Mouse (Mus musculus) embryonic facial prominence, embryonic 11.5 days (tissue): ENCODE measurements around the gene Krtap5-2. TPM values are rescaled to one million over a fixed set of nuclear protein-coding genes. Genes with fewer than 3 reads are reported as not detected.
"Not testable (repeated sequence)": the region's sequence is repeated elsewhere in the genome, so short reads cannot be mapped to it uniquely, and the experiment has no call there.

Experiments
- ATAC-seq: fragments of 200-750 bp; cut with Nextera tagmentation; replicated peaks from 2 replicates; pipeline ENCODE4 v1.8.0; 2017; ENCODE audit warnings: low read depth; ENCODE audit not compliant: insufficient number of reproducible peaks, low FRiP score, low TSS enrichment
- DNase-seq: peaks from one replicate; pipeline ENCODE4 v3.0.0-alpha.2; 2015; ENCODE audit warnings: low spot score
- H3K27ac ChIP-seq: fragments of 300-500 bp; sonication (generic); replicated peaks from 2 replicates; pipeline ENCODE4 v1.5.1; 2014; ENCODE audit warnings: mild to moderate bottlenecking, low read depth, low read length, control low read depth
- H3K27me3 ChIP-seq: fragments of 300-500 bp; sonication (generic); 2 replicates; pipeline ENCODE4 v1.6.1; 2014; ENCODE audit warnings: mild to moderate bottlenecking, low read length, moderate library complexity, mixed read lengths; ENCODE audit not compliant: control insufficient read depth, insufficient read depth
- H3K36me3 ChIP-seq: fragments of 300-500 bp; sonication (generic); replicated peaks from 2 replicates; pipeline ENCODE4 v1.6.1; 2014; ENCODE audit warnings: low read depth, mild to moderate bottlenecking, low read length, moderate library complexity, mixed read lengths; ENCODE audit not compliant: control insufficient read depth, insufficient read depth
- H3K4me1 ChIP-seq: fragments of 300-500 bp; sonication (generic); 2 replicates; pipeline ENCODE4 v1.6.1; 2014; ENCODE audit warnings: low read length, mixed read lengths; ENCODE audit not compliant: control insufficient read depth, insufficient read depth
- H3K4me2 ChIP-seq: fragments of 300-500 bp; sonication (generic); 2 replicates; pipeline ENCODE4 v1.6.1; 2014; ENCODE audit warnings: low read depth, mild to moderate bottlenecking, control low read depth, low read length, moderate library complexity
- H3K4me3 ChIP-seq: fragments of 300-500 bp; sonication (generic); 2 replicates; pipeline ENCODE4 v1.5.1; 2014; ENCODE audit warnings: low read depth, low read length, control low read depth
- H3K9ac ChIP-seq: fragments of 300-500 bp; sonication (generic); replicated peaks from 2 replicates; pipeline ENCODE4 v1.6.1; 2014; ENCODE audit warnings: mild to moderate bottlenecking, control low read depth, low read length
- H3K9me3 ChIP-seq: fragments of 300-500 bp; sonication (generic); replicated peaks from 2 replicates; pipeline ENCODE4 v1.6.1; 2016; ENCODE audit warnings: mild to moderate bottlenecking, low read length, inconsistent platforms, mixed read lengths; ENCODE audit not compliant: control insufficient read depth
- WGBS: fragments of 180-500 bp; shearing (Covaris S2); extraction: QIAGEN DNeasy Blood & Tissue Kit; methylation state at CpG from one replicate; pipeline ENCODE4 v1.1.7; 2014; 5-methylcytosine and 5-hydroxymethylcytosine counted together
- polyA plus RNA-seq: library from polyadenylated mRNA; unstranded; fragments of >200 nt; fragmentation: Nextera tagmentation; extraction: Ambion mirVana; gene quantifications from 2 replicates; pipeline ENCODE4 v1.2.1, GENCODE M21; 2014

Gene Krtap5-2
- not detected in 2 replicates for polyA plus RNA-seq

DNA sequence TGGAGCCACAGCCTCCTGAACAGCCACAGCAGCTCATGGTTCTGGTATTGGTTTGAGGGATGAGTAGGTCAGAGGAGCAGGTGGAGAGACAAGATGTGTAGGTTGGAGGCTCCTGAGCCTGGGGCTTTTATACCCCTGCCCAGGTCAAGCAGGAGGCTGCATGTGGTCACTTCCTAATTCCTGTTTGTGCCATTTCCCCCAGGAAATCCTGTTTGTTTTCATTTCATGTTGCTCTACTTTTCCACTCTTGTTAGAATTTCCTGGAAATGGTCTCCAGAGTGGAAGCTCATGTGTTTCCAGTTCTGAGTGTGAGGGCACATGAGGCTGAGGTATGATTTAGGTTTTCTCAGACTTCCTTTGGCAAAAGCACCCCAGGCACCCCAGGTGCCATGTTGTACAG is at the start of gene Krtap5-2:
Gene Krtap5-2 (minus strand): TSS at position 101 of the 400 bp plus-strand sequence.
- not testable (repeated sequence) for H3K9me3 ChIP-seq, H3K4me3 ChIP-seq, H3K36me3 ChIP-seq, ATAC-seq, H3K4me1 ChIP-seq, H3K27me3 ChIP-seq, DNase-seq, H3K9ac ChIP-seq, H3K4me2 ChIP-seq, H3K27ac ChIP-seq

- Histone ChIP-seq H3K27ac (no peak overlapping the region), H3K36me3 (no peaks in the 10 kb centered on the region), H3K9me3 (no peaks in the 10 kb centered on the region), H3K4me2 (no peak overlapping the region), H3K4me3 (no peak overlapping the region), H3K9ac (no peak overlapping the region), H3K4me1 (no peaks in the 10 kb centered on the region), H3K27me3 (no peaks in the 10 kb centered on the region)
- DNase-seq: peak; percentile 21
- no peak for ATAC-seq
- WGBS: 39% methylated on average over 2 of the region's 2 CpGs
Measured at GRCm38 (mm10) chr7:142224518-142224917, 48.7 kb upstream of the Krtap5-2 start.

- ATAC-seq, H3K9me3 ChIP-seq, H3K27me3 ChIP-seq, H3K9ac ChIP-seq, H3K36me3 ChIP-seq, H3K27ac ChIP-seq, DNase-seq, H3K4me3 ChIP-seq, H3K4me2 ChIP-seq, H3K4me1 ChIP-seq: not testable (repeated sequence)
- 80% methylated on average over 1 of the region's 1 CpGs for WGBS
Measured at GRCm38 (mm10) chr7:142212136-142212535, 36.3 kb upstream of the Krtap5-2 start.

DNA sequence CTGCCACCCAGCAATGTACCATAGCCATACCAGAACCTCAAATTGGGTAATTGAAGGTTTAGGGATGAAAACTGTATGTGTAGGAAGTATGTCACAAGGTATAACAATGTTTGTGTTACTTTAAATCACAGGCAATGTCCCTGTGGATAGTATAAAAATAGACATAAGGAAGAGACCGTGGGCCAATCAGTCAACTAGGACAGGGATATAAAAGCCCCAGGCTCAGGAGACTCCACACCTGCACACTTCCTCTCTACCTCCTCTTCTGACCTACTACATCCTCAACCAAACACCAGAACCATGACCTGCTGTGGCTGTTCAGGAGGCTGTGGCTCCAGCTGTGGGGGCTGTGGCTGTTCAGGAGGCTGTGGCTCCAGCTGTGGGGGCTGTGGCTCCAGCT is 35.8 kb upstream of the Krtap5-2 start, which contains the start of gene Gm7579:
Gene Gm7579 (plus strand): TSS at position 301 of the 400 bp plus-strand sequence.
- Histone ChIP-seq H3K4me2 (no peak within 1 kb of the TSS), H3K27ac (no peak within 1 kb of the TSS), H3K4me3 (no peak within 1 kb of the TSS), H3K4me1 (no peaks in the 10 kb centered on the region), H3K27me3 (no peaks in the 10 kb centered on the region), H3K36me3 (no peaks in the 10 kb centered on the region), H3K9me3 (no peaks in the 10 kb centered on the region), H3K9ac (no peak within 1 kb of the TSS)
- DNase-seq (no peak), ATAC-seq (no peak)
- WGBS: 63% methylated on average over 1 of the region's 1 CpGs

GRCm38 (mm10) chr7:142206891-142207290 is 31.1 kb upstream of the Krtap5-2 start:
- H3K4me2 ChIP-seq, H3K36me3 ChIP-seq, H3K9ac ChIP-seq, DNase-seq, H3K4me3 ChIP-seq, H3K9me3 ChIP-seq, H3K4me1 ChIP-seq, H3K27ac ChIP-seq, H3K27me3 ChIP-seq, ATAC-seq: not testable (repeated sequence)
- 78% methylated on average over 5 of the region's 5 CpGs for WGBS

- no peak overlapping the region for H3K9ac ChIP-seq
- H3K27ac ChIP-seq: no peak overlapping the region
- H3K4me2 ChIP-seq: no peak overlapping the region
- ATAC-seq: no peak
- H3K9me3 ChIP-seq: no peaks in the 10 kb centered on the region
- no peak for DNase-seq
- no peak overlapping the region for H3K4me3 ChIP-seq
- H3K36me3 ChIP-seq: no peaks in the 10 kb centered on the region
- no peaks in the 10 kb centered on the region for H3K4me1 ChIP-seq
- no peaks in the 10 kb centered on the region for H3K27me3 ChIP-seq
Measured at GRCm38 (mm10) chr7:142205488-142205887, 29.7 kb upstream of the Krtap5-2 start.

DNA sequence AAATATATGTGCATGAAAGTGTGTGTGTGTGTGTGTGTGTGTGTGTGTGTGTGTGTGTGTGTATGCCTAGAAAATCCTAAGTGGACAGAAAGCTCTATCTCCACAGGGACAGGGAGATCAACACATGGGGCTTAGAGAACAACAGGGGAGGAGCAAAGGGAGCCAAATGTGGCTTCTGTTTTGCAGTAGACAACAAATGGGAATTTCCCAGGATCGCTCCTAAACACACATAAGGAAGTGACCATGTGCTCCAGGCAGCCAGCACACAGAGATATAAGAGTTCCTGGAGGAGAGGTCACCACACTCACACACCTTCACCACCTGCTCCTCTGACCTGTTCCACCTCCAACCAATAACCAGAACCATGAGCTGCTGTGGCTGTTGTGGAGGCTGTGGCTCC is 25.3 kb upstream of the Krtap5-2 start, which contains the start of gene Krtap5-3:
Gene Krtap5-3 (plus strand): TSS at position 301 of the 400 bp plus-strand sequence.
- no peaks in the 10 kb centered on the region for H3K9me3 ChIP-seq
- H3K36me3 ChIP-seq: no peaks in the 10 kb centered on the region
- no peaks in the 10 kb centered on the region for H3K4me1 ChIP-seq
- no peaks in the 10 kb centered on the region for H3K27me3 ChIP-seq
- no peak within 1 kb of the TSS for H3K4me3 ChIP-seq
- DNase-seq (no peak), ATAC-seq (no peak)
- H3K9ac ChIP-seq: no peak within 1 kb of the TSS
- WGBS: 73% methylated on average over 1 of the region's 1 CpGs
- H3K4me2 ChIP-seq: no peak within 1 kb of the TSS
- H3K27ac ChIP-seq: no peak within 1 kb of the TSS

- no peaks in the 10 kb centered on the region for H3K36me3 ChIP-seq
- ATAC-seq: no peak
- whole genome bisulfite sequencing: 89% methylated on average over 2 of the region's 2 CpGs
- H3K4me2 ChIP-seq: no peak overlapping the region
- H3K4me3 ChIP-seq: no peak overlapping the region
- H3K9me3 ChIP-seq: no peaks in the 10 kb centered on the region
- no peaks in the 10 kb centered on the region for H3K27me3 ChIP-seq
- H3K9ac ChIP-seq: no peak overlapping the region
- no peaks in the 10 kb centered on the region for H3K4me1 ChIP-seq
- no peak overlapping the region for H3K27ac ChIP-seq
- DNase-seq: no peak
Measured at GRCm38 (mm10) chr7:142198748-142199147, 22.9 kb upstream of the Krtap5-2 start.
